8 mouse cellular contexts compared by ENCODE assay signal in genomic region chr17:26939973-26940300, GRCm38 (mm10). TPM values are rescaled to one million over a fixed set of nuclear protein-coding genes. Genes with fewer than 3 reads are reported as not detected.
DNase-seq lines count a peak whose midpoint lies in the region; ATAC-seq and TF ChIP-seq lines count a peak whose summit lies in the region.

No protein-coding gene starts in this region.

- peaks cover 36% of the 10 kb centered on the region for H3K4me1 ChIP-seq in heart, embryonic 15.5 days (replicated peaks)
- H3K4me1 ChIP-seq in ES-E14 (ENCODE audit: control insufficient read depth in 2 of 2, insufficient read depth in 2 of 2, low read length in 2 of 2, poor library complexity in 1 of 2) = peaks cover 2 to 14% of the 10 kb centered on the region in 2 experiments; a peak in 3 of 4 replicates
- peaks cover 14% of the 10 kb centered on the region for H3K4me1 ChIP-seq in forebrain, postnatal 0 days (ENCODE audit: insufficient read depth)

- no peaks in the 10 kb centered on the region for H3K9me3 ChIP-seq in heart, embryonic 15.5 days (replicated peaks)
- no peaks in the 10 kb centered on the region for H3K9me3 ChIP-seq in ES-E14 (ENCODE audit: control insufficient read depth, insufficient read depth, low read depth, low read length)
- H3K9me3 ChIP-seq in forebrain, postnatal 0 days (ENCODE audit: low read length) = no peaks in the 10 kb centered on the region

- no peak for TF ChIP-seq CTCF in forebrain, postnatal 0 days (IDR thresholded peaks at IDR 0.05; ENCODE audit: low read depth)

- peak overlapping the region; percentile 97 for H3K27ac ChIP-seq in heart, embryonic 15.5 days
- peak overlapping the region; percentile 72 for H3K27ac ChIP-seq in ES-E14 (ENCODE audit: insufficient read depth, low read depth, low read length, poor library complexity, severe bottlenecking)
- peak overlapping the region; percentile 93 for H3K27ac ChIP-seq in forebrain, postnatal 0 days (ENCODE audit: low read depth, low read length)
- H3K27ac ChIP-seq in macrophage = peak overlapping the region; percentile 78

- peaks cover 24% of the 10 kb centered on the region for H3K36me3 ChIP-seq in heart, embryonic 15.5 days
- peaks cover 24% of the 10 kb centered on the region; the same call in 1 of the 2 replicates for H3K36me3 ChIP-seq in ES-E14 (ENCODE audit: control insufficient read depth, insufficient read depth, low read length, poor library complexity, severe bottlenecking)
- peaks cover 19% of the 10 kb centered on the region for H3K36me3 ChIP-seq in forebrain, postnatal 0 days (ENCODE audit: insufficient read depth)
- peaks cover 7% of the 10 kb centered on the region; the same call in 1 of the 2 replicates for H3K36me3 ChIP-seq in macrophage (ENCODE audit: inconsistent target)

- peaks cover 26% of the 10 kb centered on the region for H3K79me2 ChIP-seq in macrophage (ENCODE audit: inconsistent target)

- DNase-seq in heart, adult 8-10 months (ENCODE audit: low spot score) = no peak
- no peak for DNase-seq in ES-E14 (ENCODE audit: low read depth, low spot score)
- no peak for DNase-seq in forebrain, postnatal 0 days
- DNase-seq in layer of hippocampus, postnatal 14 days (ENCODE audit: low spot score in 2 of 2) = no peak
- no peak for DNase-seq in layer of hippocampus, postnatal 25 days (ENCODE audit: extremely low spot score in 1 of 2, low spot score in 1 of 2)

- H3K27me3 ChIP-seq in heart, embryonic 15.5 days = no peaks in the 10 kb centered on the region
- H3K27me3 ChIP-seq in forebrain, postnatal 0 days (ENCODE audit: insufficient read depth, low read length) = no peaks in the 10 kb centered on the region

- no peak for ATAC-seq in heart, embryonic 15.5 days (replicated peaks; ENCODE audit: insufficient number of reproducible peaks, insufficient read depth, low FRiP score, low read depth)
- no peak for ATAC-seq in forebrain, postnatal 0 days
- no peak for ATAC-seq in frontal cortex, adult (ENCODE audit: low TSS enrichment)

- 8% methylated on average over 3 of the region's 3 CpGs for WGBS in heart, embryonic 15.5 days
- WGBS in forebrain, postnatal 0 days = 5% methylated on average over 3 of the region's 3 CpGs
- WGBS in macrophage (ENCODE audit: missing documents) = 11% methylated on average over 3 of the region's 3 CpGs

- in situ Hi-C loops in ES-E14 (cut with MboI; ENCODE audit: low sequenced_read_pairs in 2 of 2, unreplicated experiment in 2 of 2) = no loop called here

- peak overlapping the region; percentile 87 for H3K4me2 ChIP-seq in heart, embryonic 15.5 days
- peak overlapping the region; percentile 97 for H3K4me2 ChIP-seq in forebrain, postnatal 0 days (ENCODE audit: low read depth)

- peak overlapping the region; percentile 64 for H3K4me3 ChIP-seq in heart, embryonic 15.5 days
- H3K4me3 ChIP-seq in ES-E14 (ENCODE audit: insufficient read depth in 1 of 2, low read depth in 1 of 2, low read length in 2 of 2, poor library complexity in 1 of 2, severe bottlenecking in 1 of 2) (peak overlapping the region; percentile 75 to 76), macrophage (ENCODE audit: inconsistent target) (peak overlapping the region; percentile 38)
- H3K4me3 ChIP-seq in forebrain, postnatal 0 days (ENCODE audit: low read depth, low read length) = peak overlapping the region; percentile 47

- peak overlapping the region; percentile 82 for H3K9ac ChIP-seq in heart, embryonic 15.5 days
- peak overlapping the region; percentile 75 for H3K9ac ChIP-seq in ES-E14 (ENCODE audit: insufficient read depth, low read depth, low read length, poor library complexity, severe bottlenecking)
- peak overlapping the region; percentile 64 for H3K9ac ChIP-seq in forebrain, postnatal 0 days

TF ChIP-seq in ES-E14, 5 proteins besides CTCF, POLR2A, EP300 and RAD21:
- TF ChIP-seq HCFC1 (IDR thresholded peaks at IDR 0.05; ENCODE audit: borderline replicate concordance, insufficient read depth, low read length) = no peak
- TF ChIP-seq ZC3H11A (IDR thresholded peaks at IDR 0.05; ENCODE audit: borderline replicate concordance, low read depth, low read length) = no peak
- no peak for TF ChIP-seq CHD2 (IDR thresholded peaks at IDR 0.05; ENCODE audit: low read depth, low read length)
- no peak for TF ChIP-seq MAFK (IDR thresholded peaks at IDR 0.05; ENCODE audit: insufficient read depth, low read depth, low read length)
- TF ChIP-seq ZNF384 (IDR thresholded peaks at IDR 0.05; ENCODE audit: low read depth, low read length) = no peak
TF ChIP-seq in ES-E14: peak in this region for 0.

RNA-seq across cellular contexts. Expression of gene Cuta, which starts 0.6 kb away (rescaled TPM):
- polyA plus RNA-seq in heart, embryonic 15.5 days (2015; fragmentation: Nextera tagmentation; extraction: Ambion mirVana) = 144 and 160 TPM in 2 replicates
- total RNA-seq in heart, adult 8-10 months (2022) = 10 to 100 TPM; 91.9 to 98.0 (median 95.8) TPM
- 43.0 and 60.0 TPM in 2 replicates for total RNA-seq in ES-E14 (2012; rRNA removed)
- total RNA-seq in forebrain, postnatal 0 days (2014; rRNA removed) = 44.4 and 44.9 TPM in 2 replicates
- 147 and 158 TPM in 2 replicates for polyA plus RNA-seq in forebrain, postnatal 0 days (2015; fragmentation: Nextera tagmentation; extraction: Ambion mirVana)
- 10 to 100 TPM in 16 of 26 experiments, 1 to 10 TPM in 10; 4.2 to 40.7 (median 14.2) TPM for total RNA-seq in macrophage (2018; cell fraction: chromatin; rRNA removed)
- 100 to 1,000 TPM in 9 of 26 experiments, 10 to 100 TPM in 17; 80.8 to 134 (median 92.3) TPM for total RNA-seq in macrophage (2018; cell fraction: cytosol; rRNA removed)
- 10 to 100 TPM; 14.2 to 93.0 (median 41.5) TPM for total RNA-seq in macrophage (2018; cell fraction: nucleus; rRNA removed)
- polyA plus RNA-seq in macrophage (2018) = 40.7 to 118 TPM (median 91.4 TPM) in 3 replicates
- total RNA-seq in layer of hippocampus, postnatal 14 days (2021) = 100 to 1,000 TPM; 109 to 115 TPM
- total RNA-seq in layer of hippocampus, postnatal 25 days (2021) = 100 to 1,000 TPM; 100 to 113 TPM

RNA-seq across cellular contexts. Expression of gene Syngap1, which starts 1.1 kb away (rescaled TPM):
- polyA plus RNA-seq in heart, embryonic 15.5 days (2015; fragmentation: Nextera tagmentation; extraction: Ambion mirVana) = 0.60 and 1.0 TPM in 2 replicates
- total RNA-seq in heart, adult 8-10 months (2022) = 1 to 10 TPM; 3.6 to 5.2 (median 4.7) TPM
- total RNA-seq in ES-E14 (2012; rRNA removed) = 6.6 and 10.3 TPM in 2 replicates
- total RNA-seq in forebrain, postnatal 0 days (2014; rRNA removed) = 84.2 and 85.2 TPM in 2 replicates
- 3.1 and 5.0 TPM in 2 replicates for polyA plus RNA-seq in forebrain, postnatal 0 days (2015; fragmentation: Nextera tagmentation; extraction: Ambion mirVana)
- 1 to 10 TPM; 1.8 to 8.5 (median 5.6) TPM for total RNA-seq in macrophage (2018; cell fraction: chromatin; rRNA removed)
- total RNA-seq in macrophage (2018; cell fraction: cytosol; rRNA removed) = 1 to 10 TPM in 5 of 26 experiments, under 1 TPM in 21; 0.39 to 1.7 (median 0.73) TPM
- 1 to 10 TPM in 25 of 26 experiments, under 1 TPM in 1; 0.58 to 6.1 (median 3.0) TPM for total RNA-seq in macrophage (2018; cell fraction: nucleus; rRNA removed)
- 0.32 to 1.8 TPM (median 0.85 TPM) in 3 replicates for polyA plus RNA-seq in macrophage (2018)
- 100 to 1,000 TPM; 512 to 532 TPM for total RNA-seq in layer of hippocampus, postnatal 14 days (2021)
- 100 to 1,000 TPM; 399 to 523 TPM for total RNA-seq in layer of hippocampus, postnatal 25 days (2021)

RNA-seq across cellular contexts. Expression of gene Phf1, which starts 7.1 kb away (rescaled TPM):
- polyA plus RNA-seq in heart, embryonic 15.5 days (2015; fragmentation: Nextera tagmentation; extraction: Ambion mirVana) = 7.3 and 9.5 TPM in 2 replicates
- total RNA-seq in heart, adult 8-10 months (2022) = 10 to 100 TPM; 15.4 to 20.7 (median 16.1) TPM
- total RNA-seq in ES-E14 (2012; rRNA removed) = 9.4 and 13.3 TPM in 2 replicates
- 35.4 and 38.9 TPM in 2 replicates for total RNA-seq in forebrain, postnatal 0 days (2014; rRNA removed)
- polyA plus RNA-seq in forebrain, postnatal 0 days (2015; fragmentation: Nextera tagmentation; extraction: Ambion mirVana) = 20.4 and 24.1 TPM in 2 replicates
- 10 to 100 TPM; 24.9 to 99.8 (median 44.7) TPM for total RNA-seq in macrophage (2018; cell fraction: chromatin; rRNA removed)
- 10 to 100 TPM in 10 of 26 experiments, 1 to 10 TPM in 16; 6.5 to 12.8 (median 9.1) TPM for total RNA-seq in macrophage (2018; cell fraction: cytosol; rRNA removed)
- 10 to 100 TPM; 13.6 to 53.0 (median 27.4) TPM for total RNA-seq in macrophage (2018; cell fraction: nucleus; rRNA removed)
- 5.3 to 13.1 TPM (median 7.6 TPM) in 3 replicates for polyA plus RNA-seq in macrophage (2018)
- total RNA-seq in layer of hippocampus, postnatal 14 days (2021) = 10 to 100 TPM; 18.6 to 21.0 TPM
- total RNA-seq in layer of hippocampus, postnatal 25 days (2021) = 10 to 100 TPM; 27.0 to 29.4 TPM

RNA-seq across cellular contexts. Expression of gene Kifc5b, which starts 23.0 kb away (rescaled TPM):
- 5.3 and 7.4 TPM in 2 replicates for polyA plus RNA-seq in heart, embryonic 15.5 days (2015; fragmentation: Nextera tagmentation; extraction: Ambion mirVana)
- under 1 TPM; 0.29 to 0.81 (median 0.48) TPM for total RNA-seq in heart, adult 8-10 months (2022)
- total RNA-seq in ES-E14 (2012; rRNA removed) = 52.5 and 83.4 TPM in 2 replicates
- 1.0 and 3.3 TPM in 2 replicates for total RNA-seq in forebrain, postnatal 0 days (2014; rRNA removed)
- polyA plus RNA-seq in forebrain, postnatal 0 days (2015; fragmentation: Nextera tagmentation; extraction: Ambion mirVana) = 0.74 and 1.5 TPM in 2 replicates
- total RNA-seq in macrophage (2018; cell fraction: chromatin; rRNA removed) = 10 to 100 TPM in 5 of 26 experiments, 1 to 10 TPM in 19, under 1 TPM in 2; 0.55 to 24.8 (median 4.0) TPM
- total RNA-seq in macrophage (2018; cell fraction: cytosol; rRNA removed) = 1 to 10 TPM in 10 of 26 experiments, under 1 TPM in 16; 0.10 to 1.6 (median 0.82) TPM
- 10 to 100 TPM in 1 of 26 experiments, 1 to 10 TPM in 18, under 1 TPM in 7; 0.63 to 12.7 (median 2.0) TPM for total RNA-seq in macrophage (2018; cell fraction: nucleus; rRNA removed)
- 0.69 to 1.8 TPM (median 0.74 TPM) in 3 replicates for polyA plus RNA-seq in macrophage (2018)
- 1 to 10 TPM; 2.7 to 3.1 TPM for total RNA-seq in layer of hippocampus, postnatal 14 days (2021)
- total RNA-seq in layer of hippocampus, postnatal 25 days (2021) = 1 to 10 TPM; 2.9 to 3.1 TPM

RNA-seq across cellular contexts. Expression of gene Zbtb9, which starts 33.0 kb away (rescaled TPM):
- 8.3 and 10.2 TPM in 2 replicates for polyA plus RNA-seq in heart, embryonic 15.5 days (2015; fragmentation: Nextera tagmentation; extraction: Ambion mirVana)
- 1 to 10 TPM in 3 of 4 experiments, not detected in 1; 1.5 to 3.4 (median 2.2) TPM for total RNA-seq in heart, adult 8-10 months (2022)
- 6.7 and 8.2 TPM in 2 replicates for total RNA-seq in ES-E14 (2012; rRNA removed)
- total RNA-seq in forebrain, postnatal 0 days (2014; rRNA removed) = 20.9 and 22.5 TPM in 2 replicates
- 4.2 and 6.8 TPM in 2 replicates for polyA plus RNA-seq in forebrain, postnatal 0 days (2015; fragmentation: Nextera tagmentation; extraction: Ambion mirVana)
- total RNA-seq in macrophage (2018; cell fraction: chromatin; rRNA removed) = 10 to 100 TPM in 12 of 26 experiments, 1 to 10 TPM in 14; 1.9 to 23.0 (median 8.2) TPM
- 10 to 100 TPM in 15 of 26 experiments, 1 to 10 TPM in 11; 5.7 to 13.3 (median 10.6) TPM for total RNA-seq in macrophage (2018; cell fraction: cytosol; rRNA removed)
- 10 to 100 TPM in 11 of 26 experiments, 1 to 10 TPM in 15; 3.9 to 27.3 (median 8.4) TPM for total RNA-seq in macrophage (2018; cell fraction: nucleus; rRNA removed)
- polyA plus RNA-seq in macrophage (2018) = 9.0 to 9.9 TPM (median 9.3 TPM) in 3 replicates
- total RNA-seq in layer of hippocampus, postnatal 14 days (2021) = 10 to 100 TPM; 11.7 to 14.1 TPM
- total RNA-seq in layer of hippocampus, postnatal 25 days (2021) = 10 to 100 TPM; 14.8 to 16.2 TPM
